Mouse (Mus musculus) forebrain, embryonic 14.5 days (tissue): ENCODE data around the gene Ikzf1. TPM values are rescaled to one million over a fixed set of nuclear protein-coding genes. Genes with fewer than 3 reads are reported as not detected.

Experiments
- ATAC-seq: fragments of 200-750 bp; cut with Nextera tagmentation; 2 replicates; pipeline ENCODE4 v1.8.0; 2017; ENCODE audit warnings: mild to moderate bottlenecking, moderate library complexity
- DNase-seq: peaks from one replicate; pipeline ENCODE4 v3.0.0-alpha.2; 2015; ENCODE audit warnings: low spot score
- H3K27ac ChIP-seq: fragments of 300-500 bp; sonication (generic); 2 replicates; pipeline ENCODE4 v1.5.1; 2014; ENCODE audit warnings: low read depth, mild to moderate bottlenecking, control low read depth, low read length, moderate library complexity
- H3K27me3 ChIP-seq: fragments of 300-500 bp; sonication (generic); replicated peaks from 2 replicates; pipeline ENCODE4 v1.6.1; 2014; ENCODE audit warnings: low read length, control low read depth, mixed read lengths; ENCODE audit not compliant: control insufficient read depth, insufficient read depth
- H3K36me3 ChIP-seq: fragments of 300-500 bp; sonication (generic); 2 replicates; pipeline ENCODE4 v1.6.1; 2014; ENCODE audit warnings: low read length, control low read depth; ENCODE audit not compliant: control insufficient read depth, insufficient read depth
- H3K4me1 ChIP-seq: fragments of 300-500 bp; sonication (generic); 2 replicates; pipeline ENCODE4 v1.6.1; 2014; ENCODE audit warnings: antibody characterized with exemption, low read length, control low read depth; ENCODE audit not compliant: control insufficient read depth, insufficient read depth
- H3K4me2 ChIP-seq: fragments of 300-500 bp; sonication (generic); 2 replicates; pipeline ENCODE4 v1.6.1; 2014; ENCODE audit warnings: mild to moderate bottlenecking, control low read depth, low read length
- H3K4me3 ChIP-seq: fragments of 300-500 bp; sonication (generic); 2 replicates; pipeline ENCODE4 v1.5.1; 2014; ENCODE audit warnings: low read depth, low read length, control low read depth
- H3K9ac ChIP-seq: fragments of 300-500 bp; sonication (generic); 2 replicates; pipeline ENCODE4 v1.6.1; 2014; ENCODE audit warnings: mild to moderate bottlenecking, low read length, control low read depth, moderate library complexity
- H3K9me3 ChIP-seq: fragments of 300-500 bp; sonication (generic); replicated peaks from 2 replicates; pipeline ENCODE4 v1.6.1; 2016; ENCODE audit warnings: low read length, control low read depth, mixed read lengths; ENCODE audit not compliant: control insufficient read depth
- WGBS: fragments of 180-500 bp; shearing (Covaris S2); extraction: QIAGEN DNeasy Blood & Tissue Kit; methylation state at CpG from one replicate; pipeline ENCODE4 v1.1.7; 2014; 5-methylcytosine and 5-hydroxymethylcytosine counted together
- polyA plus RNA-seq: library from polyadenylated mRNA; unstranded; fragments of >200 nt; fragmentation: Nextera tagmentation; extraction: Ambion mirVana; gene quantifications from 2 replicates; pipeline ENCODE4 v1.2.1, GENCODE M21; 2014

Gene Ikzf1
- polyA plus RNA-seq, 1 experiment from 2014 or later, result 1.9 TPM

GRCm38 (mm10) chr11:11693446-11693845, 8.6 kb downstream of the Ikzf1 start:
- Histone ChIP-seq H3K9me3 (no peaks in the 10 kb centered on the region), H3K27me3 (no peaks in the 10 kb centered on the region), H3K9ac (no peak overlapping the region), H3K36me3 (no peaks in the 10 kb centered on the region), H3K4me3 (no peak overlapping the region), H3K27ac (no peak overlapping the region), H3K4me1 (no peaks in the 10 kb centered on the region), H3K4me2 (no peak overlapping the region)
- WGBS, result 92% methylated on average over 3 of the region's 3 CpGs
- no peak for ATAC-seq
- DNase-seq, result no peak

GRCm38 (mm10) chr11:11694072-11694471, 9.3 kb downstream of the Ikzf1 start:
- Histone ChIP-seq H3K27me3 (no peaks in the 10 kb centered on the region), H3K36me3 (no peaks in the 10 kb centered on the region), H3K9me3 (no peaks in the 10 kb centered on the region), H3K27ac (no peak overlapping the region), H3K4me3 (no peak overlapping the region), H3K4me2 (no peak overlapping the region), H3K4me1 (no peaks in the 10 kb centered on the region), H3K9ac (no peak overlapping the region)
- no peak for DNase-seq
- ATAC-seq, result no peak
- WGBS, result 83% methylated on average over 2 of the region's 2 CpGs

GRCm38 (mm10) chr11:11694472-11695177, 9.8 kb downstream of the Ikzf1 start:
- Histone ChIP-seq H3K9ac (no peak overlapping the region), H3K4me2 (no peak overlapping the region), H3K27me3 (no peaks in the 10 kb centered on the region), H3K9me3 (no peaks in the 10 kb centered on the region), H3K36me3 (no peaks in the 10 kb centered on the region), H3K4me1 (no peaks in the 10 kb centered on the region), H3K27ac (no peak overlapping the region), H3K4me3 (no peak overlapping the region)
- DNase-seq, result no peak
- ATAC-seq, result no peak
- 85% methylated on average over 6 of the region's 6 CpGs for WGBS

- Histone ChIP-seq H3K36me3 (no peaks in the 10 kb centered on the region), H3K27me3 (no peaks in the 10 kb centered on the region), H3K9ac (no peak overlapping the region), H3K4me2 (no peak overlapping the region), H3K9me3 (no peaks in the 10 kb centered on the region), H3K27ac (no peak overlapping the region), H3K4me1 (no peaks in the 10 kb centered on the region), H3K4me3 (no peak overlapping the region)
- WGBS, result 50% methylated on average over 6 of the region's 6 CpGs
- no peak for ATAC-seq
- DNase-seq, result no peak
Observed at GRCm38 (mm10) chr11:11695211-11695887, 10.5 kb downstream of the Ikzf1 start.

GRCm38 (mm10) chr11:11695907-11696306, 11.1 kb downstream of the Ikzf1 start:
- no peak for DNase-seq

GRCm38 (mm10) chr11:11696814-11697213, 12.0 kb downstream of the Ikzf1 start:
- Histone ChIP-seq H3K4me2 (no peak overlapping the region), H3K4me1 (no peaks in the 10 kb centered on the region), H3K36me3 (no peaks in the 10 kb centered on the region), H3K27ac (no peak overlapping the region), H3K9ac (no peak overlapping the region), H3K27me3 (no peaks in the 10 kb centered on the region), H3K4me3 (no peak overlapping the region), H3K9me3 (no peaks in the 10 kb centered on the region)
- no peak for ATAC-seq
- no peak for DNase-seq
- 87% methylated on average over 3 of the region's 3 CpGs for WGBS

More at GRCm38 (mm10) chr11:11695907-11696306, 11.1 kb downstream of the Ikzf1 start:
- Histone ChIP-seq H3K4me3 (no peak overlapping the region), H3K27ac (no peak overlapping the region), H3K4me2 (no peak overlapping the region), H3K27me3 (no peaks in the 10 kb centered on the region), H3K9me3 (no peaks in the 10 kb centered on the region), H3K4me1 (no peaks in the 10 kb centered on the region), H3K9ac (no peak overlapping the region), H3K36me3 (no peaks in the 10 kb centered on the region)
- ATAC-seq, result no peak
- WGBS, result 91% methylated on average over 4 of the region's 4 CpGs

- ATAC-seq (no peak), DNase-seq (no peak)
- H3K4me1 ChIP-seq, result no peaks in the 10 kb centered on the region
- H3K27me3 ChIP-seq, result no peaks in the 10 kb centered on the region
- H3K9ac ChIP-seq, result no peak overlapping the region
- H3K27ac ChIP-seq, result no peak overlapping the region
- no peak overlapping the region for H3K4me2 ChIP-seq
- no peak overlapping the region for H3K4me3 ChIP-seq
- H3K9me3 ChIP-seq, result no peaks in the 10 kb centered on the region
- no peaks in the 10 kb centered on the region for H3K36me3 ChIP-seq
- 76% methylated on average over 6 of the region's 6 CpGs for WGBS
Observed at GRCm38 (mm10) chr11:11701378-11701777, 16.6 kb downstream of the Ikzf1 start.

GRCm38 (mm10) chr11:11703776-11704175, 19.0 kb downstream of the Ikzf1 start:
- Histone ChIP-seq H3K27me3 (no peaks in the 10 kb centered on the region), H3K4me1 (no peaks in the 10 kb centered on the region), H3K4me3 (no peak overlapping the region), H3K9ac (no peak overlapping the region), H3K36me3 (no peaks in the 10 kb centered on the region), H3K4me2 (no peak overlapping the region), H3K27ac (no peak overlapping the region), H3K9me3 (no peaks in the 10 kb centered on the region)
- DNase-seq (no peak), ATAC-seq (no peak)

- Histone ChIP-seq H3K4me2 (no peak overlapping the region), H3K4me3 (no peak overlapping the region), H3K4me1 (no peaks in the 10 kb centered on the region), H3K27me3 (no peaks in the 10 kb centered on the region), H3K9me3 (no peaks in the 10 kb centered on the region), H3K36me3 (no peaks in the 10 kb centered on the region), H3K9ac (no peak overlapping the region), H3K27ac (no peak overlapping the region)
- no peak for DNase-seq
- no peak for ATAC-seq
- WGBS, result 89% methylated on average over 9 of the region's 9 CpGs
Observed at GRCm38 (mm10) chr11:11708154-11708719, 23.4 kb downstream of the Ikzf1 start.
